Mouse (Mus musculus) heart, embryonic 16.5 days (tissue): ENCODE measurements around the gene Fam166a. TPM values are rescaled to one million over a fixed set of nuclear protein-coding genes. Genes with fewer than 3 reads are reported as not detected.
A peak's percentile ranks its signal among the peaks of the same experiment; 100 is the strongest.

ENCODE experiments used
- ATAC-seq: fragments of 200-750 bp; cut with Nextera tagmentation; replicated peaks from 2 replicates; pipeline ENCODE4 v1.8.0; 2017; ENCODE audit warnings: moderate number of reproducible peaks; ENCODE audit not compliant: insufficient read depth, low FRiP score; ENCODE audit errors: extremely low read depth
- H3K27ac ChIP-seq: fragments of 300-500 bp; sonication (generic); 2 replicates; pipeline ENCODE4 v1.5.1; 2014; ENCODE audit warnings: mild to moderate bottlenecking, low read length, control low read depth, moderate library complexity
- H3K27me3 ChIP-seq: fragments of 300-500 bp; sonication (generic); 2 replicates; pipeline ENCODE4 v1.6.1; 2014; ENCODE audit warnings: low read length, mixed read lengths; ENCODE audit not compliant: control insufficient read depth, insufficient read depth
- H3K36me3 ChIP-seq: fragments of 300-500 bp; sonication (generic); 2 replicates; pipeline ENCODE4 v1.6.1; 2014; ENCODE audit not compliant: control insufficient read depth, insufficient read depth
- H3K4me1 ChIP-seq: fragments of 300-500 bp; sonication (generic); 2 replicates; pipeline ENCODE4 v1.6.1; 2014; ENCODE audit warnings: low read length, mixed read lengths; ENCODE audit not compliant: control insufficient read depth, insufficient read depth
- H3K4me2 ChIP-seq: fragments of 300-500 bp; sonication (generic); 2 replicates; pipeline ENCODE4 v1.6.1; 2014; ENCODE audit warnings: low read depth, mild to moderate bottlenecking, control low read depth, low read length
- H3K4me3 ChIP-seq: fragments of 300-500 bp; sonication (generic); 2 replicates; pipeline ENCODE4 v1.5.1; 2014; ENCODE audit warnings: mild to moderate bottlenecking, control low read depth, low read length
- H3K9ac ChIP-seq: fragments of 300-500 bp; sonication (generic); 2 replicates; pipeline ENCODE4 v1.6.1; 2014; ENCODE audit warnings: low read length, control low read depth
- H3K9me3 ChIP-seq: fragments of 300-500 bp; sonication (generic); replicated peaks from 2 replicates; pipeline ENCODE4 v1.6.1; 2016; ENCODE audit warnings: low read length; ENCODE audit not compliant: control insufficient read depth
- WGBS: fragments of 180-500 bp; shearing (Covaris S2); extraction: QIAGEN DNeasy Blood & Tissue Kit; methylation state at CpG from one replicate; pipeline ENCODE4 v1.1.7; 2014; 5-methylcytosine and 5-hydroxymethylcytosine counted together
- polyA plus RNA-seq: library from polyadenylated mRNA; unstranded; fragments of >200 nt; fragmentation: Nextera tagmentation; extraction: Ambion mirVana; gene quantifications from 2 replicates; pipeline ENCODE4 v1.2.1, GENCODE M21; 2015

Gene Fam166a
- polyA plus RNA-seq, 1 experiment from 2014 or later, result not detected

- Histone ChIP-seq H3K9me3 (no peaks in the 10 kb centered on the region), H3K4me3 (no peak overlapping the region), H3K27ac (no peak overlapping the region), H3K36me3 (no peaks in the 10 kb centered on the region), H3K4me1 (no peaks in the 10 kb centered on the region), H3K9ac (no peak overlapping the region), H3K4me2 (no peak overlapping the region), H3K27me3 (peaks cover 6% of the 10 kb centered on the region; the same call in 1 of the 2 replicates)
- no peak for ATAC-seq
- 56% methylated on average over 12 of the region's 12 CpGs for WGBS
These were observed 12.5 kb downstream of the Fam166a start for GRCm38 (mm10) chr2:25231038-25231437.

GRCm38 (mm10) chr2:25233421-25233820 lies 14.9 kb downstream of the Fam166a start:
- Histone ChIP-seq H3K4me2 (no peak overlapping the region), H3K9me3 (no peaks in the 10 kb centered on the region), H3K27ac (no peak overlapping the region), H3K27me3 (peaks cover 6% of the 10 kb centered on the region; the same call in 1 of the 2 replicates), H3K36me3 (no peaks in the 10 kb centered on the region), H3K4me1 (no peaks in the 10 kb centered on the region), H3K9ac (no peak overlapping the region), H3K4me3 (no peak overlapping the region)
- ATAC-seq, result no peak
- 75% methylated on average over 4 of the region's 4 CpGs for WGBS

- Histone ChIP-seq H3K9ac (no peak within 1 kb of the TSS), H3K36me3 (no peaks in the 10 kb centered on the region), H3K4me2 (no peak within 1 kb of the TSS), H3K27ac (no peak within 1 kb of the TSS), H3K4me1 (no peaks in the 10 kb centered on the region), H3K27me3 (peaks cover 6% of the 10 kb centered on the region; the same call in 1 of the 2 replicates), H3K4me3 (no peak within 1 kb of the TSS), H3K9me3 (no peaks in the 10 kb centered on the region)
- WGBS, result 82% methylated on average over 3 of the region's 3 CpGs
- ATAC-seq, result no peak
These were observed 15.5 kb downstream of the Fam166a start, which contains the start of gene Slc34a3 for GRCm38 (mm10) chr2:25234050-25234449. Slc34a3 (minus strand) TSS chr2:25234364.

- WGBS, result 57% methylated on average over 5 of the region's 5 CpGs
- Histone ChIP-seq H3K27ac (no peak overlapping the region), H3K27me3 (peaks cover 6% of the 10 kb centered on the region; the same call in 1 of the 2 replicates), H3K9me3 (no peaks in the 10 kb centered on the region), H3K4me2 (no peak overlapping the region), H3K4me3 (no peak overlapping the region), H3K36me3 (no peaks in the 10 kb centered on the region), H3K4me1 (no peaks in the 10 kb centered on the region), H3K9ac (no peak overlapping the region)
- no peak for ATAC-seq
These were observed 16.1 kb downstream of the Fam166a start for GRCm38 (mm10) chr2:25234551-25235220.

- H3K4me1 ChIP-seq, result peaks cover 8% of the 10 kb centered on the region
- 18% methylated on average over 8 of the region's 8 CpGs for WGBS
- H3K27me3 ChIP-seq, result peaks cover 10% of the 10 kb centered on the region; the same call in 1 of the 2 replicates
- no peak within 1 kb of the TSS for H3K4me3 ChIP-seq
- ATAC-seq, result no peak
- H3K4me2 ChIP-seq, result no peak within 1 kb of the TSS
- no peaks in the 10 kb centered on the region for H3K36me3 ChIP-seq
- H3K27ac ChIP-seq, result no peak within 1 kb of the TSS
- H3K9ac ChIP-seq, result no peak within 1 kb of the TSS
- H3K9me3 ChIP-seq, result no peaks in the 10 kb centered on the region
These were observed 18.1 kb downstream of the Fam166a start, which contains the start of gene Rnf224 for GRCm38 (mm10) chr2:25236614-25237013. Rnf224 (minus strand) TSS chr2:25236787.

GRCm38 (mm10) chr2:25237522-25237921 lies 19.0 kb downstream of the Fam166a start:
- Histone ChIP-seq H3K27me3 (peaks cover 14% of the 10 kb centered on the region; the same call in 1 of the 2 replicates), H3K4me3 (no peak overlapping the region), H3K9ac (no peak overlapping the region), H3K4me2 (no peak overlapping the region), H3K4me1 (peaks cover 13% of the 10 kb centered on the region), H3K9me3 (no peaks in the 10 kb centered on the region), H3K36me3 (no peaks in the 10 kb centered on the region), H3K27ac (no peak overlapping the region)
- no peak for ATAC-seq
- 55% methylated on average over 4 of the region's 4 CpGs for WGBS

GRCm38 (mm10) chr2:25238106-25238505 lies 19.6 kb downstream of the Fam166a start:
- no peak overlapping the region for H3K4me2 ChIP-seq
- peaks cover 13% of the 10 kb centered on the region for H3K4me1 ChIP-seq
- H3K36me3 ChIP-seq, result no peaks in the 10 kb centered on the region
- no peak overlapping the region for H3K27ac ChIP-seq
- H3K27me3 ChIP-seq, result peaks cover 16% of the 10 kb centered on the region; the same call in 1 of the 2 replicates
- no peak for ATAC-seq
- no peaks in the 10 kb centered on the region for H3K9me3 ChIP-seq
- H3K4me3 ChIP-seq, result no peak overlapping the region
- H3K9ac ChIP-seq, result no peak overlapping the region

- Histone ChIP-seq H3K4me3 (no peak overlapping the region), H3K4me1 (peaks cover 13% of the 10 kb centered on the region), H3K36me3 (no peaks in the 10 kb centered on the region), H3K9me3 (no peaks in the 10 kb centered on the region), H3K4me2 (no peak overlapping the region), H3K9ac (no peak overlapping the region), H3K27me3 (peaks cover 20% of the 10 kb centered on the region; the same call in 1 of the 2 replicates), H3K27ac (no peak overlapping the region)
- WGBS, result 81% methylated on average over 3 of the region's 3 CpGs
- ATAC-seq, result no peak
These were observed 21.2 kb downstream of the Fam166a start for GRCm38 (mm10) chr2:25239766-25240165.

GRCm38 (mm10) chr2:25240310-25240709 lies 21.8 kb downstream of the Fam166a start:
- Histone ChIP-seq H3K4me2 (peak overlapping the region; percentile 71), H3K9me3 (no peaks in the 10 kb centered on the region), H3K27me3 (peaks cover 20% of the 10 kb centered on the region; the same call in 1 of the 2 replicates), H3K4me3 (peak overlapping the region; percentile 49), H3K27ac (0 out of 2 replicates have a peak overlapping the region, but pooled peaks have one; percentile 9), H3K4me1 (peaks cover 13% of the 10 kb centered on the region), H3K36me3 (no peaks in the 10 kb centered on the region; the same call in 1 of the 2 replicates), H3K9ac (peak overlapping the region; percentile 60)
- 57% methylated on average over 8 of the region's 8 CpGs for WGBS
- no peak for ATAC-seq
